Mouse (Mus musculus): Measurements from ENCODE around the gene Hist1h2ai. TPM values are rescaled to one million over a fixed set of nuclear protein-coding genes. Genes with fewer than 3 reads are reported as not detected.
"Not testable (repeated sequence)": the region's sequence is repeated elsewhere in the genome, so short reads cannot be mapped to it uniquely, and the experiment has no call there.

Gene Hist1h2ai
- 10 to 100 TPM; 26.5 to 66.3 TPM for total RNA-seq (2021)

- peak; percentile 83 to 86 for DNase-seq (ENCODE audit: low spot score in 2 of 2)
- intact Hi-C loops (cut with DNase I): loop anchor here (2.0 to 10.0 kb wide), 6 partner anchors 17 to 1819 kb away; partner anchors contain the start of genes Hist1h2af, Hist1h2ag, Hist1h2ak and Hist1h2bj
Measured at GRCm38 (mm10) chr13:21715864-21716539, at the start of gene Hist1h2ai, which contains the start of gene Hist1h2bl. Gene Hist1h2ai, plus strand, starts transcription at chr13:21716422. Gene Hist1h2bl, minus strand, starts transcription at chr13:21716143.

- intact Hi-C loops (cut with DNase I): no loop called here
- DNase-seq (ENCODE audit: low spot score in 2 of 2): no peak
Measured at GRCm38 (mm10) chr13:21677305-21677704, 38.9 kb upstream of the Hist1h2ai start, which contains the start of gene Olfr1360. Gene Olfr1360, minus strand, starts transcription at chr13:21677405.

DNA sequence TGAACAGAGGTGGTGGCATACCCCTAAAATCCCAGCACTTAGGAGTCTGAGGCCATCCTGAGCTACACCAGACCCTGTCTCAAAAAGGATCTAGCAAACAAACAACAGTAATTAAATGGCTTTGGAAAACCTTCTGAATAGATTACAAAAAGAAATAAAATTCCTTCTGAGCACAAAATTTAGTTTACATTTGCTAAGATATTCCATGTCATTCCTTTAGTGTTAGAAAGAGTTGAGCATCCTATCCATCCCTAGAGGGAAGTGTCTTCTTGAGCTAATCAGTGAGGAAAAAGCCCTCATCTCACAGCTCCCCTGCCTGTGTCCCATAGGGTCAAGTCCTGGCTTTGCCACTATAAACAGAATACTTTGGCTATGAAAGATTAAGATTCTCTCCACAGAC, 18.4 kb upstream of the Hist1h2ai start, which contains the start of gene Olfr1359:
Olfr1359 (plus strand) TSS at position 301 of the 400 bp plus-strand sequence.
- intact Hi-C loops (cut with DNase I): no loop called here
- no peak for DNase-seq (ENCODE audit: low spot score in 2 of 2)

GRCm38 (mm10) chr13:21706669-21707068, 9.6 kb upstream of the Hist1h2ai start:
- intact Hi-C loops (cut with DNase I): no loop called here
- no peak for DNase-seq (ENCODE audit: low spot score in 2 of 2)

GRCm38 (mm10) chr13:21710031-21710711, 6.1 kb upstream of the Hist1h2ai start:
- intact Hi-C loops (cut with DNase I): loop anchor here (2.0 to 10.0 kb wide), 4 partner anchors 317 to 1825 kb away; partner anchors contain the start of genes Hist1h2af, Hist1h3g and Hist1h4h
- DNase-seq (ENCODE audit: low spot score in 2 of 2): peak; percentile 86 to 88

GRCm38 (mm10) chr13:21710821-21711525, 5.2 kb upstream of the Hist1h2ai start:
- intact Hi-C loops (cut with DNase I): loop anchor here (2.0 to 10.0 kb wide), 4 partner anchors 316 to 1824 kb away; partner anchors contain the start of genes Hist1h2af, Hist1h3g and Hist1h4h
- DNase-seq (ENCODE audit: low spot score in 2 of 2): peak; percentile 71 to 82

DNA sequence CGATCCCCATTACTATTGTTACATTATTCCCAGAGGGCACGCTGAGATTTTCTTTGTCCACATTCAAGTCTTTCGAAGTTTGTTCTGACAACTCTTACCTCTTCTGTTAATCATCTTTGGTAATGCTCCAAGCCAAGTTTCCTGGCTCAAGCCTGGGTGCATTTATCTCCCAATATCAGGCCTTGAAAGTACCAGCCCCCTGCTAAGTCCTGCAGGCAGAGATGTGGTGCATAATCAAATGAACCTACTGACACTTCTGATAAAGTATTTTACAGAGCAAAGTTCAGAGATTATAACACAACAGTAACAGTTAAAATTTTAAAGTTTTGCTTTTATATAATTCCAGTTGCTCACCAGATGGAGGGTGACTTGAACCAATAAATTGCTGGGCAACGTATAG, 4.5 kb upstream of the Hist1h2ai start:
- intact Hi-C loops (cut with DNase I): loop anchor here (2.0 to 10.0 kb wide), 4 partner anchors 315 to 1823 kb away; partner anchors contain the start of genes Hist1h2af, Hist1h3g and Hist1h4h
- no peak for DNase-seq (ENCODE audit: low spot score in 2 of 2)

GRCm38 (mm10) chr13:21714725-21715124, 1.5 kb upstream of the Hist1h2ai start:
- intact Hi-C loops (cut with DNase I): loop anchor here (2.0 to 10.0 kb wide), 6 partner anchors 18 to 1820 kb away; partner anchors contain the start of genes Hist1h2af, Hist1h2ag, Hist1h2ak and Hist1h2bj
- DNase-seq (ENCODE audit: low spot score in 2 of 2): peak; percentile 44 to 59

- intact Hi-C loops (cut with DNase I): loop anchor here (2.0 to 10.0 kb wide), 6 partner anchors 18 to 1820 kb away; partner anchors contain the start of genes Hist1h2af, Hist1h2ag, Hist1h2ak and Hist1h2bj
- DNase-seq (ENCODE audit: low spot score in 2 of 2): peak in 1 of 2 experiments; percentile 12
Measured at GRCm38 (mm10) chr13:21715131-21715863, 925 bp upstream of the Hist1h2ai start.

DNA sequence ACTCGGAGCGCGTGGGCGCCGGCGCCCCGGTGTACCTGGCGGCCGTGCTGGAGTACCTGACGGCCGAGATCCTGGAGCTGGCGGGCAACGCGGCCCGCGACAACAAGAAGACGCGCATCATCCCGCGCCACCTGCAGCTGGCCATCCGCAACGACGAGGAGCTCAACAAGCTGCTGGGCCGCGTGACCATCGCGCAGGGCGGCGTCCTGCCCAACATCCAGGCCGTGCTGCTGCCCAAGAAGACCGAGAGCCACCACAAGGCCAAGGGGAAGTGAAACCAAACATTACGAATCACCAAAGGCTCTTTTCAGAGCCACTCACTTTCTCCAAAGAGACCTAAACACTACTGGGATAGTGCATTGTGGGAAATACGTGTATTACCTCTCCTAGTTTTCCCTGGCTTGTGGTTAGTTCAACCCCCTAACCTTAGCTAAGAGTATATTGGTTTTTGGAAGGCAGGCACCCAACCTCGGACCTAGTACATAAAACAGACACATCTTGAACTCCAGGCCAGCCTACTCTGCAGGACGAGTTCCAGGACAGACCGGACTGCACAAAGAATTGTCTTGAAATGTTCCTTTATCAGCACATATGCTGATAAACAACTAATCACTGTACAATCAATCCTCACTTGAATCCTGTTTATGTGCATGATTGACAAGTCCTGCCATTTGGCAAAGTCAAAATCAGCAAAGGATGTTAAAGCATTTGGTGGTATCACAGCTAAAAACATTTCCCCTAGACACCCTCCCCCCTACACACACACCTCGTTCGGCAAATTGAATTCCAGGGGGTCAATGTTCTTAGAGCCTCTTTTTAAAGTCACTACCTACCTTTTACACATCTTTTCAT, 544 bp downstream of the Hist1h2ai start:
- intact Hi-C loops (cut with DNase I): loop anchor here (5.0 to 10.0 kb wide), 5 partner anchors 36 to 1818 kb away; partner anchors contain the start of genes Hist1h2af, Hist1h2ag, Hist1h2ak and Hist1h2bj
- peak in 1 of 2 experiments; percentile 29 for DNase-seq (ENCODE audit: low spot score in 2 of 2)

DNA sequence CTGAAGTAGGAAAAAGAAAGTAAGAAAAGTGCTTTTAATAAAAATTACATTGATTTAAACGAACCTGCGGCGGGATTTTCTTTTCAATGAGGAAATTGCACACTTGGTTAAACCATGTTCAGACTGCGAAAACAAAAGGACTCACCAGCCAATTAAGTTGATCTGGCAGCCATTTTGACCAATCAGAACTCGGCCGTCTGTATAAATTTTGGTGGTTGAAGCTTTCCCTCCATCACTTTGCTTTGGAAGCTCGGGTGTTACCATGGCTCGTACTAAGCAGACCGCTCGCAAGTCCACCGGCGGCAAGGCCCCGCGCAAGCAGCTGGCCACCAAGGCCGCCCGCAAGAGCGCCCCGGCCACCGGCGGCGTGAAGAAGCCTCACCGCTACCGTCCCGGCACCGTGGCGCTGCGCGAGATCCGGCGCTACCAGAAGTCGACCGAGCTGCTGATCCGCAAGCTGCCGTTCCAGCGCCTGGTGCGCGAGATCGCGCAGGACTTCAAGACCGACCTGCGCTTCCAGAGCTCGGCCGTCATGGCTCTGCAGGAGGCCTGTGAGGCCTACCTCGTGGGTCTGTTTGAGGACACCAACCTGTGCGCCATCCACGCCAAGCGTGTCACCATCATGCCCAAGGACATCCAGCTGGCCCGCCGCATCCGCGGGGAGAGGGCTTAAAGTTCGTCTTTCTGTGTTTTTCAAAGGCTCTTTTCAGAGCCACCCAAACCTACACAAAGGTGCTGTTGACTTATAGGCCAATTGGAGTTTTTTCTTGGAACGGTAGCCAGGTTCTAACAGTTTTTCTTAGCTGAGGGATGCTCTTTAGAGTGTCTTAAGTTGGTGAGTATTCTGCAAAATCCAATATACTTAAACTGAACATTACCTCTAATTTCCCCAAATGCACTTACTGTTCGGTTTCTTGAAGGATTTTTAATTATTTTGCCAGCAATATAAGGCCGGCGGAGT, 1.5 kb downstream of the Hist1h2ai start, which contains the start of gene Hist1h3h:
Hist1h3h (plus strand) TSS at position 263 of the 961 bp plus-strand sequence.
- intact Hi-C loops (cut with DNase I): loop anchor here (5.0 to 10.0 kb wide), 5 partner anchors 35 to 1817 kb away; partner anchors contain the start of genes Hist1h2af, Hist1h2ag, Hist1h2ak and Hist1h2bj

DNA sequence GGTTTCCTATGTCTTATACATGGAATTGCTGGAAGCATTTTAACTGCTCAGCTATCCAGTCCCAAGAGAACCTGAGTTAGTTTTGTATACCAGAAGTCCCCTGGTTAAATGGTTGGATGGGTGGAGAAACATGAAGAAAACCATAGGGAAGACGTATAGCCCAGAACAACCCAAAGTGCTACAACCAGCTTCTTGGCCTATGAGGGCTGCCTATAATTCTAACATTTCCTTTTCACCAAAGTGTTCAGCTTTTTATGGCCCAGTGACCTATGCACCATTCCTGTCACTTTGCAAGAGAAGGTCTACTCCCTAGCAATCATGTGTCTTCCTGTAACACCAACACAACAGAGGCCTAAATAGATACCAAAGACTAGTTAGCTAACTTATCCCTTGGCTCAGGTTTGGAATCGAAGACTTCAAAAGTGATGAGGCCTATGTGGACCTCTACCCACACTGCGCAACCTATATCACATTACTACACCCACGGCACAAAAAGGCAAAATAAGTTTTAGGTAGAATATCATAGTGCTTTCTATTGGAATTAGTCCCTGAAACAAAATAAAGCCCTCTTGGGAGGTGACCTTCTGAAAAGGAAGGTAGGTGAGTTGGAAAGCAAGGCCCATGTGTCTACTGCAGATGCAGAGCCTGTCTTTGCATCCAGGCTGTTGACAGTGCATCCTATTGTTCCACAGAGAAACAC, 2.3 kb downstream of the Hist1h2ai start:
- intact Hi-C loops (cut with DNase I): loop anchor here (5.0 to 10.0 kb wide), 5 partner anchors 34 to 1816 kb away; partner anchors contain the start of genes Hist1h2af, Hist1h2ag, Hist1h2ak and Hist1h2bj
- DNase-seq (ENCODE audit: low spot score in 2 of 2): no peak

More for the DNA sequence above, 1.5 kb downstream of the Hist1h2ai start, which contains the start of gene Hist1h3h:
- DNase-seq (ENCODE audit: low spot score in 2 of 2): peak; percentile 90

GRCm38 (mm10) chr13:21721107-21721756, 5.0 kb downstream of the Hist1h2ai start:
- not testable (repeated sequence) for DNase-seq (ENCODE audit: low spot score in 2 of 2)
- intact Hi-C loops (cut with DNase I): loop anchor here (10.0 kb wide), 1 partner anchor 1964 kb away; the partner anchor contains the start of genes Hist1h2ac and Hist1h2bc

GRCm38 (mm10) chr13:21721757-21722372, 5.6 kb downstream of the Hist1h2ai start, which contains the start of gene Hist1h2bm:
Gene Hist1h2bm, plus strand, starts transcription at chr13:21722044.
- intact Hi-C loops (cut with DNase I): loop anchor here (10.0 kb wide), 1 partner anchor 1963 kb away; the partner anchor contains the start of genes Hist1h2ac and Hist1h2bc
- peak; percentile 60 to 64 for DNase-seq (ENCODE audit: low spot score in 2 of 2)

Data from left cerebral cortex, postnatal 36 days (tissue).